Mouse (Mus musculus) cerebellum, postnatal 10 days (tissue): ENCODE results near the gene Pam16.

Experiments
- DNase-seq, 2 experiments: peaks; one replicate each; pipeline ENCODE4 v3.0.0; 2021; ENCODE audit warnings: mixed read lengths in 2 of 2

Gene Pam16

GRCm38 (mm10) chr16:4607818-4608531 lies 16.8 kb downstream of the Pam16 start:
- peak; percentile 92 to 93 for DNase-seq

GRCm38 (mm10) chr16:4606431-4607084 lies 18.2 kb downstream of the Pam16 start:
- peak; percentile 83 to 85 for DNase-seq

GRCm38 (mm10) chr16:4605514-4606131 lies 19.2 kb downstream of the Pam16 start:
- DNase-seq = no peak

- DNase-seq = no peak
Observed at GRCm38 (mm10) chr16:4604293-4604837, 20.4 kb downstream of the Pam16 start.

GRCm38 (mm10) chr16:4603453-4603837 lies 21.3 kb downstream of the Pam16 start:
- no peak for DNase-seq

GRCm38 (mm10) chr16:4602766-4603452 lies 21.9 kb downstream of the Pam16 start:
- peak; percentile 42 to 47 for DNase-seq

GRCm38 (mm10) chr16:4602189-4602588 lies 22.6 kb downstream of the Pam16 start:
- DNase-seq = peak; percentile 46 to 54

GRCm38 (mm10) chr16:4600701-4601310 lies 24.0 kb downstream of the Pam16 start:
- no peak for DNase-seq

- DNase-seq = peak in 1 of 2 experiments; percentile 20
Observed at GRCm38 (mm10) chr16:4599616-4600015, 25.2 kb downstream of the Pam16 start.

GRCm38 (mm10) chr16:4598891-4599543 lies 25.8 kb downstream of the Pam16 start:
- peak; percentile 75 to 79 for DNase-seq

- peak in 1 of 2 experiments; percentile 8 for DNase-seq
Observed at GRCm38 (mm10) chr16:4598041-4598440, 26.7 kb downstream of the Pam16 start.

- DNase-seq = no peak
Observed at GRCm38 (mm10) chr16:4597296-4597695, 27.5 kb downstream of the Pam16 start.

- DNase-seq = peak in 1 of 2 experiments; percentile 8
Observed at GRCm38 (mm10) chr16:4596836-4597235, 28.0 kb downstream of the Pam16 start.

- peak; percentile 47 to 55 for DNase-seq
Observed at GRCm38 (mm10) chr16:4596141-4596728, 28.6 kb downstream of the Pam16 start.

GRCm38 (mm10) chr16:4595527-4595963 lies 29.2 kb downstream of the Pam16 start:
- peak; percentile 68 to 72 for DNase-seq

- peak; percentile 72 to 74 for DNase-seq
Observed at GRCm38 (mm10) chr16:4594814-4595526, 29.8 kb downstream of the Pam16 start.

GRCm38 (mm10) chr16:4593971-4594813 lies 30.6 kb downstream of the Pam16 start, which contains the start of gene Glis2:
TSS of gene Glis2 (plus strand) at chr16:4594713.
- peak; percentile 82 to 88 for DNase-seq

GRCm38 (mm10) chr16:4592909-4593875 lies 31.6 kb downstream of the Pam16 start:
- peak; percentile 83 to 86 for DNase-seq
